Mouse (Mus musculus) mature B cell (primary cell): Measurements from ENCODE around the gene Slc25a35.
"Not testable (repeated sequence)": the region's sequence is repeated elsewhere in the genome, so short reads cannot be mapped to it uniquely, and the experiment has no call there.

Experiments
- in situ Hi-C: fragments of 300-500 bp; cut with MboI; formaldehyde crosslinking; loops from 2 replicates; pipeline ENCODE4 v1.14.3; 2019

Gene Slc25a35

GRCm38 (mm10) chr11:68961596-68961995, 6.3 kb upstream of the Slc25a35 start:
- in situ Hi-C loops, result no loop called here

GRCm38 (mm10) chr11:68962159-68962558, 5.8 kb upstream of the Slc25a35 start:
- in situ Hi-C loops, result not testable (repeated sequence)

- in situ Hi-C loops, result no loop called here
Observed at GRCm38 (mm10) chr11:68963405-68963804, 4.5 kb upstream of the Slc25a35 start.

GRCm38 (mm10) chr11:68965050-68965449, 2.9 kb upstream of the Slc25a35 start:
- in situ Hi-C loops, result no loop called here

GRCm38 (mm10) chr11:68965845-68966244, 2.1 kb upstream of the Slc25a35 start:
- in situ Hi-C loops, result no loop called here

GRCm38 (mm10) chr11:68966554-68966953, 1.4 kb upstream of the Slc25a35 start:
- in situ Hi-C loops, result no loop called here

- in situ Hi-C loops, result no loop called here
Observed at GRCm38 (mm10) chr11:68968752-68969151, 821 bp downstream of the Slc25a35 start.

GRCm38 (mm10) chr11:68970232-68970631, 2.3 kb downstream of the Slc25a35 start:
- in situ Hi-C loops, result no loop called here

GRCm38 (mm10) chr11:68973250-68974058, 5.5 kb downstream of the Slc25a35 start:
- in situ Hi-C loops, result not testable (repeated sequence)

GRCm38 (mm10) chr11:68974059-68974450, 6.1 kb downstream of the Slc25a35 start:
- in situ Hi-C loops, result no loop called here

GRCm38 (mm10) chr11:68975085-68975484, 7.2 kb downstream of the Slc25a35 start, which contains the start of gene Rangrf:
Rangrf (minus strand) TSS chr11:68975185.
- in situ Hi-C loops, result no loop called here

GRCm38 (mm10) chr11:68975601-68976000, 7.7 kb downstream of the Slc25a35 start:
- in situ Hi-C loops, result no loop called here

GRCm38 (mm10) chr11:68979320-68979733, 11.4 kb downstream of the Slc25a35 start:
- in situ Hi-C loops, result no loop called here

GRCm38 (mm10) chr11:68980919-68981318, 13.0 kb downstream of the Slc25a35 start:
- in situ Hi-C loops, result no loop called here

- in situ Hi-C loops, result no loop called here
Observed at GRCm38 (mm10) chr11:68982639-68983369, 14.9 kb downstream of the Slc25a35 start.

- in situ Hi-C loops, result loop anchor here (5.0 kb wide), 1 partner anchor 80 kb away; no protein-coding TSS in a partner anchor
Observed at GRCm38 (mm10) chr11:68987365-68987882, 19.5 kb downstream of the Slc25a35 start.

- in situ Hi-C loops, result loop anchor here (5.0 kb wide), 1 partner anchor 81 kb away; no protein-coding TSS in a partner anchor
Observed at GRCm38 (mm10) chr11:68988341-68988740, 20.4 kb downstream of the Slc25a35 start.

- in situ Hi-C loops, result no loop called here
Observed at GRCm38 (mm10) chr11:68993122-68993521, 25.2 kb downstream of the Slc25a35 start.

- in situ Hi-C loops, result no loop called here
Observed at GRCm38 (mm10) chr11:68994377-68994776, 26.4 kb downstream of the Slc25a35 start.

- in situ Hi-C loops, result no loop called here
Observed at GRCm38 (mm10) chr11:68997080-68997479, 29.1 kb downstream of the Slc25a35 start.

- in situ Hi-C loops, result not testable (repeated sequence)
Observed at GRCm38 (mm10) chr11:69002782-69003181, 34.9 kb downstream of the Slc25a35 start.

- in situ Hi-C loops, result no loop called here
Observed at GRCm38 (mm10) chr11:69003592-69003991, 35.7 kb downstream of the Slc25a35 start.

- in situ Hi-C loops, result no loop called here
Observed at GRCm38 (mm10) chr11:69005193-69005592, 37.3 kb downstream of the Slc25a35 start.
